Mouse (Mus musculus) thymus, adult 2 months (tissue): ENCODE results near the gene Sars.
A peak's percentile ranks its signal among the peaks of the same experiment; 100 is the strongest.

Experiments used
- CTCF ChIP-seq: fragments of 200-500 bp; IDR thresholded peaks from 2 replicates; pipeline ENCODE4 v1.5.1; 2012; ENCODE audit warnings: mild to moderate bottlenecking, control low read depth, low read length, moderate library complexity, borderline replicate concordance; ENCODE audit not compliant: control insufficient read depth, poor library complexity, insufficient read depth; ENCODE audit errors: extremely low read depth
- POLR2A ChIP-seq: fragments of 200-500 bp; IDR thresholded peaks from 2 replicates; pipeline ENCODE4 v1.6.1; 2012; ENCODE audit warnings: mild to moderate bottlenecking, low read length, control low read depth, moderate library complexity; ENCODE audit not compliant: control insufficient read depth, poor library complexity, insufficient read depth; ENCODE audit errors: extremely low read depth

- TF ChIP-seq CTCF, result no peak
- TF ChIP-seq POLR2A, result 0 out of 2 replicates have a peak, but pooled peaks have one; percentile 36
These were observed 13.4 kb upstream of the Sars start for GRCm38 (mm10) chr3:108458380-108458779.
